Mouse (Mus musculus) testis, postnatal 14 days (tissue): ENCODE results near the gene Gm13128.
"Not testable (repeated sequence)": the region's sequence is repeated elsewhere in the genome, so short reads cannot be mapped to it uniquely, and the experiment has no call there.

Experiments
- DNase-seq: peaks from one replicate; pipeline ENCODE4 v3.0.0; 2021; ENCODE audit warnings: low spot score

The Gm13128 gene

GRCm38 (mm10) chr4:144329949-144330348 is at the start of gene Gm13128:
Gm13128 (plus strand) TSS chr4:144330249.
- not testable (repeated sequence) for DNase-seq

DNA sequence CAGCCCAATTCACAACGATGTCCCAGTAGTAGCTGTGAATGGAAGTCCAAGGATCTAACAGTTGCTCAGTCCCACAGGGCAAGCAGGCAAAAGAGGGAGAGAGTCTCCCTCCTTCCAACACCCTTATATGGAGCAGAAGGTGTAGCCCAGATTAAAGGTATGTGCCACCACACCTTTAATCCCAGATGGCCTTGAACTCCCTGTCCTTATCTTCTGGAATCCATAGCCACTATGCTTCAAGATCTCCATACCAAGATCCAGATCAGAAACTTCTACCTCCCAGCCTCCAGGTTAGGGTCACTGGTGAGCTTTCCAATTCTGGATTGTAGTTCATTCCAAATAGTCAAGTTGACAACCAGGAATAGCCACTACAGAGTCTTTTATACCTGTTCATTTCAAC is 49.7 kb upstream of the Gm13128 start, which contains the start of gene Pramel5:
TSS of gene Pramel5 (minus strand) at position 101 of the 400 bp plus-strand sequence.
- DNase-seq: not testable (repeated sequence)

DNA sequence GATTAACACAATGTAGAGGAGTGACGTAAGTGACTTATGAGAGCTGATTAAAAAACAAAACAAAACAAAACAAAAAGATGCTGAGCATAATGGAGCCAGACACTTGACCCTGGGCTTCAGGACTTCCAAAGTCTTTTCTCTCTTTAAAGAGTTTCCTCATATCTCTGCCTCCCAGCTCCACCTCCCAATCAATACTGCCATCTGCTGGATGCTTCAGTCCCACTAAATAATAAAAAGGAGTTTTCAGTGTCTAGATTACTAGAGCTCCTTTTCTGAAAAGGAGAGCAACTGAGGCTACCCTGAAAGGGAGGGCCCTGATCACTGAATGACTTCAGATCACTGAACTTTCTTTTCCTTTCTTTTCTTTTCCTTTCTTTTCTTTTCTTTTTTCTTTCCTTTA is 30.6 kb upstream of the Gm13128 start:
- DNase-seq: not testable (repeated sequence)

- not testable (repeated sequence) for DNase-seq
Observed at GRCm38 (mm10) chr4:144312666-144313460, 17.2 kb upstream of the Gm13128 start.

GRCm38 (mm10) chr4:144335856-144336255 is 5.8 kb downstream of the Gm13128 start:
- not testable (repeated sequence) for DNase-seq

- DNase-seq: not testable (repeated sequence)
Observed at GRCm38 (mm10) chr4:144357642-144358041, 27.6 kb downstream of the Gm13128 start, which contains the start of gene Gm13119. Gm13119 (plus strand) TSS chr4:144357942.

DNA sequence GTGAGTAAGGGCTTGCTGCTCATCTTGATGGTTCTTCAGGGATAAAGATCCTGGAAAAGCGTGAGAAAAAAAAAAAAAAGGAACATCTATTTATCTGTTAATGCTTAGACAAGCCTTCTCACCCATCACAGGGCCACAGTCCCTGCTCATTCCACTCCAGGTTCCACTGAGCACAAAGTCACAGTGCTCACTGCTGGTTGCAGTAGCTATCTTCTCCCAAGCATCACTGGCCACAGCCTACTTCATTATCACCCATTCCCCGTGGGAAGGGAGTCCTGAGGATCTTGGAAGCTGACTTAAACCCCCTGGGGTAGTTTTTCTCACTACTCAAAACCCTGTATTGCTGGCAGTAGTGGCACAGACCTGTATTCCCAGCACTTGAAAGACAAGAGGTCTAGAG is 47.9 kb downstream of the Gm13128 start, which contains the start of gene Pramef20:
TSS of gene Pramef20 (minus strand) at position 23 of the 400 bp plus-strand sequence.
- no peak for DNase-seq
